Mouse (Mus musculus): Measurements from ENCODE around the gene Casp9.

Casp9 gene

GRCm38 (mm10) chr4:141781201-141781985 lies 12.0 kb upstream of the Casp9 start:
- no peak for DNase-seq (ENCODE audit: extremely low spot score)

GRCm38 (mm10) chr4:141784835-141785234 lies 8.6 kb upstream of the Casp9 start:
- DNase-seq (ENCODE audit: extremely low spot score), result no peak

- no peak for DNase-seq (ENCODE audit: extremely low spot score)
Measured at GRCm38 (mm10) chr4:141786141-141786540, 7.3 kb upstream of the Casp9 start.

- no peak for DNase-seq (ENCODE audit: extremely low spot score)
Measured at GRCm38 (mm10) chr4:141787046-141787445, 6.4 kb upstream of the Casp9 start.

- DNase-seq (ENCODE audit: extremely low spot score), result no peak
Measured at GRCm38 (mm10) chr4:141787462-141787861, 6.0 kb upstream of the Casp9 start.

- DNase-seq (ENCODE audit: extremely low spot score), result no peak
Measured at GRCm38 (mm10) chr4:141789564-141790218, 3.7 kb upstream of the Casp9 start.

GRCm38 (mm10) chr4:141790524-141790990 lies 2.9 kb upstream of the Casp9 start, which contains the start of gene Dnajc16:
Gene Dnajc16, minus strand, starts transcription at chr4:141790931.
- DNase-seq (ENCODE audit: extremely low spot score), result peak; percentile 96

GRCm38 (mm10) chr4:141791486-141791885 lies 1.9 kb upstream of the Casp9 start:
- DNase-seq (ENCODE audit: extremely low spot score), result no peak

GRCm38 (mm10) chr4:141791951-141792350 lies 1.5 kb upstream of the Casp9 start:
- DNase-seq (ENCODE audit: extremely low spot score), result no peak

- no peak for DNase-seq (ENCODE audit: extremely low spot score)
Measured at GRCm38 (mm10) chr4:141792554-141793281, 694 bp upstream of the Casp9 start.

GRCm38 (mm10) chr4:141794152-141794535 lies 732 bp downstream of the Casp9 start:
- DNase-seq (ENCODE audit: extremely low spot score), result no peak

- no peak for DNase-seq (ENCODE audit: extremely low spot score)
Measured at GRCm38 (mm10) chr4:141796356-141796755, 2.9 kb downstream of the Casp9 start.

GRCm38 (mm10) chr4:141796954-141797353 lies 3.5 kb downstream of the Casp9 start:
- no peak for DNase-seq (ENCODE audit: extremely low spot score)

- no peak for DNase-seq (ENCODE audit: extremely low spot score)
Measured at GRCm38 (mm10) chr4:141797545-141797944, 4.1 kb downstream of the Casp9 start.

GRCm38 (mm10) chr4:141804105-141804504 lies 10.7 kb downstream of the Casp9 start:
- DNase-seq (ENCODE audit: extremely low spot score), result no peak

GRCm38 (mm10) chr4:141805886-141806285 lies 12.5 kb downstream of the Casp9 start:
- DNase-seq (ENCODE audit: extremely low spot score), result no peak

- DNase-seq (ENCODE audit: extremely low spot score), result peak; percentile 38
Measured at GRCm38 (mm10) chr4:141809850-141810464, 16.5 kb downstream of the Casp9 start.

- DNase-seq (ENCODE audit: extremely low spot score), result no peak
Measured at GRCm38 (mm10) chr4:141810975-141811374, 17.6 kb downstream of the Casp9 start.

GRCm38 (mm10) chr4:141811375-141811774 lies 18.0 kb downstream of the Casp9 start:
- DNase-seq (ENCODE audit: extremely low spot score), result no peak

GRCm38 (mm10) chr4:141816267-141816666 lies 22.9 kb downstream of the Casp9 start:
- no peak for DNase-seq (ENCODE audit: extremely low spot score)

GRCm38 (mm10) chr4:141816776-141817655 lies 23.6 kb downstream of the Casp9 start:
- no peak for DNase-seq (ENCODE audit: extremely low spot score)

Measured in embryo, embryonic 9.5 days (tissue).